Mouse (Mus musculus) layer of hippocampus, postnatal 10 days (tissue): Measurements from ENCODE around the gene Rpl3. TPM values are rescaled to one million over a fixed set of nuclear protein-coding genes. Genes with fewer than 3 reads are reported as not detected.
A peak's percentile ranks its signal among the peaks of the same experiment; 100 is the strongest.

Experiments
- DNase-seq, 2 experiments: peaks; one replicate each; pipeline ENCODE4 v3.0.0; 2021; ENCODE audit warnings: low spot score in 2 of 2
- total RNA-seq, 2 experiments: library from RNA; stranded (reverse); gene quantifications; 2 replicates each; pipeline ENCODE4 v1.2.3; 2021

The Rpl3 gene
- total RNA-seq, 2 experiments from 2014 or later: 535 to 605 TPM

- no peak for DNase-seq
Measured at GRCm38 (mm10) chr15:80092041-80092441, 373 bp upstream of the Rpl3 start.

- DNase-seq: peak in 1 of 2 experiments; percentile 30
Measured at GRCm38 (mm10) chr15:80090741-80091120, 937 bp downstream of the Rpl3 start.

GRCm38 (mm10) chr15:80090155-80090554 is 1.5 kb downstream of the Rpl3 start:
- DNase-seq: no peak

GRCm38 (mm10) chr15:80088637-80089036 is 3.0 kb downstream of the Rpl3 start:
- peak; percentile 97 to 98 for DNase-seq

GRCm38 (mm10) chr15:80087406-80088012 is 4.2 kb downstream of the Rpl3 start:
- no peak for DNase-seq

GRCm38 (mm10) chr15:80083740-80084139 is 7.9 kb downstream of the Rpl3 start:
- no peak for DNase-seq

- DNase-seq: peak; percentile 98 to 99
Measured at GRCm38 (mm10) chr15:80083276-80083731, 8.4 kb downstream of the Rpl3 start.

- no peak for DNase-seq
Measured at GRCm38 (mm10) chr15:80082661-80083275, 8.9 kb downstream of the Rpl3 start.

- DNase-seq: no peak
Measured at GRCm38 (mm10) chr15:80081801-80082546, 9.7 kb downstream of the Rpl3 start.

- peak; percentile 39 to 46 for DNase-seq
Measured at GRCm38 (mm10) chr15:80080711-80081615, 10.7 kb downstream of the Rpl3 start.

GRCm38 (mm10) chr15:80079954-80080353 is 11.7 kb downstream of the Rpl3 start:
- DNase-seq: no peak

- no peak for DNase-seq
Measured at GRCm38 (mm10) chr15:80079129-80079668, 12.5 kb downstream of the Rpl3 start.

- DNase-seq: peak in 1 of 2 experiments; percentile 20
Measured at GRCm38 (mm10) chr15:80078058-80078814, 13.4 kb downstream of the Rpl3 start.

- peak; percentile 84 for DNase-seq
Measured at GRCm38 (mm10) chr15:80076338-80077136, 15.1 kb downstream of the Rpl3 start.

- DNase-seq: no peak
Measured at GRCm38 (mm10) chr15:80075733-80076337, 15.8 kb downstream of the Rpl3 start.

GRCm38 (mm10) chr15:80075374-80075694 is 16.3 kb downstream of the Rpl3 start:
- DNase-seq: no peak

GRCm38 (mm10) chr15:80074663-80075373 is 16.9 kb downstream of the Rpl3 start:
- no peak for DNase-seq

GRCm38 (mm10) chr15:80073256-80073621 is 18.4 kb downstream of the Rpl3 start:
- DNase-seq: no peak
